Mouse (Mus musculus) layer of hippocampus, postnatal 36 days (tissue): Measurements from ENCODE around the gene Ankrd23. TPM values are rescaled to one million over a fixed set of nuclear protein-coding genes. Genes with fewer than 3 reads are reported as not detected.

Experiments used
- DNase-seq, 2 experiments: peaks; one replicate each; pipeline ENCODE4 v3.0.0; 2022
- total RNA-seq, 2 experiments: library from RNA; stranded (reverse); gene quantifications; 2 replicates each; pipeline ENCODE4 v1.2.3; 2021

Ankrd23 gene
- total RNA-seq, 2 experiments from 2014 or later = 7.9 to 8.5 TPM

GRCm38 (mm10) chr1:36563197-36563596 lies 26.5 kb upstream of the Ankrd23 start:
- DNase-seq = no peak

GRCm38 (mm10) chr1:36562388-36562787 lies 25.7 kb upstream of the Ankrd23 start:
- no peak for DNase-seq

GRCm38 (mm10) chr1:36560903-36561302 lies 24.2 kb upstream of the Ankrd23 start:
- DNase-seq = no peak

GRCm38 (mm10) chr1:36559888-36560287 lies 23.2 kb upstream of the Ankrd23 start:
- no peak for DNase-seq

GRCm38 (mm10) chr1:36559256-36559655 lies 22.6 kb upstream of the Ankrd23 start:
- no peak for DNase-seq

GRCm38 (mm10) chr1:36558031-36558993 lies 21.6 kb upstream of the Ankrd23 start, which contains the start of gene Sema4c:
TSS of gene Sema4c (minus strand) at chr1:36558349.
- peak; percentile 70 to 75 for DNase-seq

- peak in 1 of 2 experiments; percentile 72 for DNase-seq
Observed at GRCm38 (mm10) chr1:36557457-36558011, 20.9 kb upstream of the Ankrd23 start.

GRCm38 (mm10) chr1:36556553-36557456 lies 20.1 kb upstream of the Ankrd23 start:
- peak; percentile 88 to 93 for DNase-seq

GRCm38 (mm10) chr1:36555798-36556395 lies 19.2 kb upstream of the Ankrd23 start:
- DNase-seq = peak in 1 of 2 experiments; percentile 23

GRCm38 (mm10) chr1:36554633-36555399 lies 18.1 kb upstream of the Ankrd23 start:
- DNase-seq = no peak

GRCm38 (mm10) chr1:36552506-36552905 lies 15.8 kb upstream of the Ankrd23 start:
- no peak for DNase-seq

GRCm38 (mm10) chr1:36551904-36552303 lies 15.2 kb upstream of the Ankrd23 start:
- no peak for DNase-seq

- DNase-seq = no peak
Observed at GRCm38 (mm10) chr1:36550075-36550863, 13.6 kb upstream of the Ankrd23 start.

- DNase-seq = no peak
Observed at GRCm38 (mm10) chr1:36549491-36549890, 12.8 kb upstream of the Ankrd23 start.

- no peak for DNase-seq
Observed at GRCm38 (mm10) chr1:36548771-36549170, 12.1 kb upstream of the Ankrd23 start.

GRCm38 (mm10) chr1:36547981-36548598 lies 11.4 kb upstream of the Ankrd23 start:
- no peak for DNase-seq

GRCm38 (mm10) chr1:36546888-36547471 lies 10.3 kb upstream of the Ankrd23 start, which contains the start of gene Ankrd39:
TSS of gene Ankrd39 (minus strand) at chr1:36547445.
- peak; percentile 96 to 98 for DNase-seq

- DNase-seq = no peak
Observed at GRCm38 (mm10) chr1:36545845-36546600, 9.3 kb upstream of the Ankrd23 start.

GRCm38 (mm10) chr1:36545382-36545781 lies 8.7 kb upstream of the Ankrd23 start:
- DNase-seq = no peak
